Mouse (Mus musculus) ES-Bruce4 (cell line): ENCODE measurements around the gene Gm11985. TPM values are rescaled to one million over a fixed set of nuclear protein-coding genes. Genes with fewer than 3 reads are reported as not detected.
A peak's percentile ranks its signal among the peaks of the same experiment; 100 is the strongest.

Source experiments
- H3K27ac ChIP-seq: 2 replicates; pipeline ENCODE4 v1.5.1; 2012; ENCODE audit warnings: low read length, inconsistent platforms; ENCODE audit not compliant: insufficient read depth
- H3K27me3 ChIP-seq: 2 replicates; pipeline ENCODE4 v1.6.1; 2012; ENCODE audit warnings: mild to moderate bottlenecking, low read length, inconsistent platforms; ENCODE audit not compliant: control insufficient read depth, poor library complexity, insufficient read depth, severe bottlenecking
- H3K36me3 ChIP-seq: 2 replicates; pipeline ENCODE4 v1.6.1; 2012; ENCODE audit warnings: inconsistent platforms, mild to moderate bottlenecking, low read length, moderate library complexity; ENCODE audit not compliant: control insufficient read depth, poor library complexity, insufficient read depth, severe bottlenecking
- H3K4me1 ChIP-seq: one replicate; pipeline ENCODE4 v1.8.1; 2011; ENCODE audit warnings: low read length; ENCODE audit not compliant: control insufficient read depth, insufficient read depth
- H3K4me3 ChIP-seq: 2 replicates; pipeline ENCODE4 v1.5.1; 2011; ENCODE audit warnings: low read depth, mild to moderate bottlenecking, low read length
- H3K9ac ChIP-seq: 2 replicates; pipeline ENCODE4 v1.6.1; 2012; ENCODE audit warnings: low read depth, mild to moderate bottlenecking, inconsistent platforms; ENCODE audit not compliant: poor library complexity, severe bottlenecking
- H3K9me3 ChIP-seq: replicated peaks from 2 replicates; pipeline ENCODE4 v1.6.1; 2012; ENCODE audit warnings: mild to moderate bottlenecking, low read length, inconsistent platforms; ENCODE audit not compliant: control insufficient read depth, poor library complexity, insufficient read depth, severe bottlenecking
- CTCF ChIP-seq: IDR thresholded peaks from one replicate; pipeline ENCODE4 v1.8.1; 2011; ENCODE audit warnings: low read depth, low read length
- EP300 ChIP-seq: IDR thresholded peaks from 2 replicates; pipeline ENCODE4 v1.6.1; 2011; ENCODE audit warnings: low read depth, low read length; ENCODE audit not compliant: insufficient read depth
- POLR2A ChIP-seq: IDR thresholded peaks from one replicate; pipeline ENCODE4 v1.8.1; 2011; ENCODE audit warnings: low read length; ENCODE audit not compliant: insufficient read depth
- polyA plus RNA-seq: library from polyadenylated mRNA; stranded (reverse); fragments of >200 nt; gene quantifications from 2 replicates; pipeline ENCODE4 v1.2.4, GENCODE M21; 2011; ENCODE audit warnings: low read depth; ENCODE audit not compliant: missing spikeins, insufficient read depth, insufficient read length

The Gm11985 gene
- polyA plus RNA-seq, 1 experiment = not detected

DNA sequence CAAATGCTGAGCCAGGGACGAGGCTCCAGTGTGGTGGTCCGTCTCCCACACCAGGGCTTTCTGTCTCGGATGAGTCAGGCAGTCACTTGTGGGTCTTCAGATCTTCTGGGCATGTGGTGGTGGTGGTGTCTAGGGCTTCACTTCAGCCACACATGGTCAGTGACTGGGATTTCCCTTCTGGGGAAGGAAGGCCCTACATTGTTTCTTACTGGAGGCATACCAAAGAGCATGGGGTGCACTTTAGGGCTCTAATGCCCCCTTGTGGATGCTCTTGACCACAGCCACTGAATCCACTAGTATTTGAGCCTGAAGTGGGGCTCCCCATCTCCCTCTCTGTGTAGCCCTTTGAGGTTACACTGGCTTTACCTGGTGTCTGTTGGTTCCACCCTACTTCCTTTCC is 47.9 kb downstream of the Gm11985 start:
- Histone ChIP-seq H3K27me3 (no peaks in the 10 kb centered on the region), H3K4me1 (no peaks in the 10 kb centered on the region), H3K27ac (no peak overlapping the region), H3K4me3 (no peak overlapping the region), H3K9me3 (no peaks in the 10 kb centered on the region), H3K9ac (no peak overlapping the region), H3K36me3 (no peaks in the 10 kb centered on the region)
- TF ChIP-seq EP300 = no peak
- TF ChIP-seq POLR2A = no peak
- TF ChIP-seq CTCF = peak; percentile 59

DNA sequence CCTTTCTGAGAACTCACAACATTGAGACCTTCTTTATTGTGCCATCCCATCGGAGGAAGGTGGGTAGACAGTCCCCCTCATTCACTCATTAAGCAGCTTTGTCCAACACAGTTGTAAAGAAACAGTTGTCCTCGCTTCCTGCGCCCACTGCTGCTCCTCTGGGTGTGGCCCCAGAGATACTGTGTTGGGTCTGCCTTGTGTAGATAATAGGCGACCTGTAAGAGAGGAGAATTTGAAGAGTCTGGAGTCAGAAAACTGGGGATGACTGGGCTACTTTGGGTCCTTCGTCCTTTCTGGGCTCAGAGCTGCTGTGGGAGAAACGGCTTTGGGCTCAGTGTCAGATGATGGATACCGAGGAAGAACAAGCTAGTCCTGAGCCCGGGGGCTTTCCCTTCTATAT is 50.0 kb downstream of the Gm11985 start:
- H3K27me3 ChIP-seq = no peaks in the 10 kb centered on the region
- no peak overlapping the region for H3K27ac ChIP-seq
- no peak overlapping the region for H3K4me3 ChIP-seq
- no peaks in the 10 kb centered on the region for H3K36me3 ChIP-seq
- H3K9ac ChIP-seq = no peak overlapping the region
- TF ChIP-seq POLR2A (no peak), EP300 (no peak), CTCF (no peak)
- no peaks in the 10 kb centered on the region for H3K9me3 ChIP-seq
- no peaks in the 10 kb centered on the region for H3K4me1 ChIP-seq

DNA sequence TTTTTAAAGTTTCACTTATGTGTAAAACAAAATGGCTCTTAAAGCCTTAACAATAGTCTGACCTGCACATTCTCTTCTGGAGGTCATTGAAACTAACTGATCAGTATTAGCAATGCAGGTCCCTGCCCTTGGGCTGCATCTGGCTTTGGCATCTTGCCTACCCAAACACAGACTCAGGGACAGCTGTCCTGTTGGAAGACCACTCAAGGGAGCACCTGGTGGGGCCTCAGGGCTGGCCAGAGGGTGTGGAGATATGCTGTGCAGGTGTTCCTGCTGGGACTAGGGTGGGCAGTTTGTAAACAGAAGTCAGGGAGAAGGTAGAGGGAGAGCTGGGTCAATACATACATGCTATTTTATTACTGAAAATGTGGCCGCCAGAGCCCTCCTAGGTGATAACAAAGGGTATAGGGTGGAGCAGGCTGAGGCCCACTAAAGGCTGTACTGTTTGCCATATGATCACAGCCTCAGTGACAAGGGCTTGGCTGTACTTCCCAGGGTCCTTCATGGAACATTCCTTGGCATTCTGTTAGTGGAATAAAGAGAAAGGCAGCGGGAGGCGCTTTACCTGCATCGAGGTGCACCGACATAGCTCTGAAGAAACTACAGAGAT is 52.0 kb downstream of the Gm11985 start:
- Histone ChIP-seq H3K9ac (no peak overlapping the region), H3K4me1 (no peaks in the 10 kb centered on the region), H3K27me3 (no peaks in the 10 kb centered on the region), H3K9me3 (no peaks in the 10 kb centered on the region), H3K27ac (no peak overlapping the region), H3K36me3 (no peaks in the 10 kb centered on the region), H3K4me3 (no peak overlapping the region)
- TF ChIP-seq CTCF (no peak), EP300 (no peak), POLR2A (no peak)

DNA sequence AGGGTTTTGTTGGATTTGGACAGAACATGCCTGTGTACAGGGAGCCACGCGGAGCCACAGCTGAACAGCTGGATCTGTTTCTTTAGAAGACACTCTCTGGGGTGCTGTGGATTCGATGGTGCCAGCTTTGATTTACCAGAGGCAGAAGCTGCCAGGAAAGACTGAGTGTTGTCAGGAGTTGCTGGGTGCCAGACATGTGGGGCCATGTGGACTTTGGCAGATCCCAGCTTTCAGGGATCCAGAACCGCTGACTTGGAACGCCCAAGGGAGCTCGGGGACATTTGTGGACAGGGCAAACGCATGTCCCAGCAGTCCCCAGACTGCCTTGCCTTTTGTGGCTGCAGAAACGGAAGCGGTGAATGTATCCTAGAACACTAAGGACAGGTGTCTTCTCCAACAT is 52.6 kb downstream of the Gm11985 start:
- H3K4me1 ChIP-seq = no peaks in the 10 kb centered on the region
- no peak for TF ChIP-seq POLR2A
- no peak for TF ChIP-seq EP300
- TF ChIP-seq CTCF = no peak
- no peak overlapping the region for H3K9ac ChIP-seq
- H3K36me3 ChIP-seq = no peaks in the 10 kb centered on the region; the same call in 1 of the 2 replicates
- no peak overlapping the region for H3K4me3 ChIP-seq
- no peak overlapping the region for H3K27ac ChIP-seq
- H3K27me3 ChIP-seq = no peaks in the 10 kb centered on the region
- no peaks in the 10 kb centered on the region for H3K9me3 ChIP-seq

DNA sequence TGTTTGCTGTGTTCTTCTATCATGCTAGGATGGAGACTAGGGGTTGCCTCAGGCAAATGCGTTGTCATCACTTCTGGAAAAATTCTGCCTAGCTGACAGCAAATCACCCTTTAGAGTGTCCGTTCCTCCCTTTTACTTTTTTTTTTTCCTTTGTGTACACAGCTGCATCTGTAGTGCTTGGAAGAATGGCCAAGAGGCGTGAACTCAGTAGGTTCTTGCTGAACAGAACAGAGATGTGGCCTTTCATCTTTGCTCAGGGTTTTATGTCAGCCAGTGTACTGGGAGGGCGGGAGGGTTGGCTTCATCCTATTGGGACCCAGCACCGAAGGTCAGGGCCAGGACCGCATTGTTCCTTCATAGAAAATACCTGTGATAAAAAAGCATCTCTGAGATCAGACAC is 53.1 kb downstream of the Gm11985 start:
- Histone ChIP-seq H3K9ac (no peak overlapping the region), H3K9me3 (no peaks in the 10 kb centered on the region), H3K27me3 (no peaks in the 10 kb centered on the region), H3K36me3 (peaks cover 2% of the 10 kb centered on the region; the same call in 1 of the 2 replicates), H3K27ac (no peak overlapping the region), H3K4me1 (no peaks in the 10 kb centered on the region), H3K4me3 (no peak overlapping the region)
- TF ChIP-seq EP300 = no peak
- no peak for TF ChIP-seq POLR2A
- no peak for TF ChIP-seq CTCF

DNA sequence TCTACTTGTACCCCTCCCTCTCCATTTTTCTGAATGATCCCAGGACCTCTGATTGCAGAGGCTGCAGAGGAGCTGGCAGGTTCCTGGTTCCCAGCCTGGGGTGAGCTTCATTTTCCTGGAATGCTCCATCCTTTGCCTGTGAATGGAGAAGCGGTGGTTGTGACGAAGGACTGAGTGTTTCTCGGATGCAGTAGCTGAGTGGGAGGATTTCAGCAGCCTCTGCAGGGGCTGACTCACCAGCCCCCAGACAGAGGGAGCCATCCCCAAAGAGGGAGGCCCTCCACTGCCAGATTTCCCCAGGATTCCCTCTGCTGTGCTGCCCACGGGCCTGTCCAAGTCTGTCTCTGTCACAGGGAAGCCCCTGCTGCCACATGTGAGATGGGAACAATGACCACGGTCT is 54.0 kb downstream of the Gm11985 start:
- Histone ChIP-seq H3K4me1 (no peaks in the 10 kb centered on the region), H3K4me3 (no peak overlapping the region), H3K9me3 (no peaks in the 10 kb centered on the region), H3K9ac (no peak overlapping the region), H3K27me3 (no peaks in the 10 kb centered on the region), H3K27ac (no peak overlapping the region), H3K36me3 (peaks cover 2% of the 10 kb centered on the region; the same call in 1 of the 2 replicates)
- no peak for TF ChIP-seq EP300
- TF ChIP-seq POLR2A = no peak
